Mouse (Mus musculus) kidney, adult 18-20 months (tissue): ENCODE measurements around the gene Acadsb.

Experiments used
- DNase-seq: peaks from one replicate; pipeline ENCODE4 v3.0.0; 2021

Gene Acadsb

DNA sequence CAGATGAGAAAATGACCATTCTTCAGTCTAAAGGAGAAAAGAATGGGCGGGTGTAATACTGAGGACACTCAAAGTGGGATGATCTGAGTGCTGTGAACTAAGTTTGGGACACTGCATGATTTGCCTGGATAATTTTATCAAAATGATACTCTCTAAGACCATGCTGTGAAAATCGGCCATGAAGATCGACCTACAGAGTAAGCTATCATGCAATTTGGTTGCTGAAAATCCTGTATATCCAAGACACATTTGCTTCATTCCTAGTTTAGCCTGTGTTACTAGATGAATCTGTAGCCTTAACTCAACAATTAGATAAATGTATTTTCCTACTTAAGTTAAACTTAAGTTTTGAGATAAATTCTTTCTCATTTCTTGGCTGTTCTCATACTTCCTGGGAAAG lies 56.9 kb downstream of the Acadsb start:
- no peak for DNase-seq

DNA sequence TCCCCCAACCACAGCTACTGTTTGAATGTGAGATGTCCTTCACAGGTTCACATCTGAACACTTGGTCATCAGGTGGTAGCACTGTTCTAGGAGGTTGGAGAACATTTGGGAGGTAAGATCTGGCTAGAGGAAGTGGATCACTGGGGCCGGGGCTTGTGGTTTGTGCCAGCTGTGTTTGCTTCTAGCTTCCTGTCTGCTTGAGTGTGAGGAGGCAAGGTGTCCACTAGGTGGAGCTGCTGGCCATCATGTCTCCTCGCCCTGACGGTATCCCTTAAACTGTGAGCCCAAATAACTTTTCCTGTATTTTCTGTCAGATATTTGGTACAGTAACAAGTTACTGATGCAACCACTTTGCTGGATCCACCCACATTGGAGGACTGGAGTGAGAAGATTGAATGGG lies 59.1 kb downstream of the Acadsb start:
- no peak for DNase-seq

DNA sequence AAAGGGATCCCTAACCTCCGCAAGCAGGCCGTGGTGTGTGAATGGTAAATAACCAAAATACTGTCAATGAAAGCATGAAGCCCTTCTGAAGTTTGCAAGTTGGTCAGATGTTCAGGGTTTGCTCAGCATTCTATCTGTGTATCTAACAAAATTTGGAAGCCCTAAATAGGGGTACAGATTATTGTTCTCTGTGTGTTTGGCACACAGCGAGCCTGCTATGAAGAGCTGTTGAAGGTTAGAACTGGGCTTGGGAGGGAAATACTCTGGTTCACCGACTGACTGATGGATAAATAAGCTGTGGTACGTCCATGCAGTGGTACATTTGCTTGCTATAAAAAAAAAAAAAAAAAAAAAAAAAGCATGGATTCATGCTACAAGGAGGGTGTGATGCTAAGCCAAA lies 61.1 kb downstream of the Acadsb start:
- no peak for DNase-seq

DNA sequence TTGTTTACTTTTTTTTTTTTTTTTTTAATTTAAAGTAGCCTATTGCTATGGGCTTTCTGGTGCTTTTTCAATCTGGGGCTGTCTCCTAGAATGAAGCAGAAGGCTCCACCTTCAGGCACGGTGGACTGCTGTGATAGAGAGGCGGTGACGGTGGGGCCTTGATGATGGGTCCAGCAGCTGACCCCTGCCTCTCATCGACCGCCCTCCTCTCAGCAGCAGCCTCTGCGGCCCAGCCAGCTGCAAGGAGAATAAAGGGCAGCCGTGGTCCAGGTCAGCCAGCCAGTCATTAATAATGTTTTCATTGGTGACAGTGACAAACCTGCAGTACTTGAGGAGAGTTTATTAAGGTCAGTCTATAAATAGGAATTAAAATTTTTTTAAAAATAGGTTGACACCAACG lies 66.7 kb downstream of the Acadsb start:
- no peak for DNase-seq

DNA sequence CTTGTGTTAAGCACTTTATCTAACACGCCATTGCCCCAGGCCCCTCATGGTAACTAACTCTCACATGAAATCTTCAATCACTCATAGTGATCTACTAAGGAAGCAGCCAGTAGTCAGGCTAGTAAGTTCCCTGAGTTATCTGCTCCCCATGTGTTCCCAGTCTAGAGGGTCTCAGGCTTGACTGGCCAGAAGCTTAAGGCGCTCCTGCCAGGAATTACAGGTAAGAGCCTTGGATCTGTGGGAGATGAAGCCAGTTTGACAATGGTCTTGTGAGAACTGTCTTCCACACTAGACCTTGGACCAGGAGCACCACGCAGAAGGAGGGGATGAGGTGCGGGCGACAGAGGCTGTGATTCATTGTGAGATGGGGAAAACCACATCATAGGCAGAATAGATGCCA lies 68.0 kb downstream of the Acadsb start:
- DNase-seq: no peak
